Mouse (Mus musculus) erythroblast, embryonic 14.5 days (primary cell): ENCODE data around the gene Robo1. TPM values are rescaled to one million over a fixed set of nuclear protein-coding genes. Genes with fewer than 3 reads are reported as not detected.

Experiments used
- H3K27me3 ChIP-seq: 2 replicates; pipeline ENCODE4 v1.6.1; 2012; ENCODE audit warnings: inconsistent platforms; ENCODE audit not compliant: control insufficient read depth
- H3K36me3 ChIP-seq: 2 replicates; pipeline ENCODE4 v1.6.1; 2012; ENCODE audit warnings: mild to moderate bottlenecking, inconsistent platforms; ENCODE audit not compliant: control insufficient read depth
- H3K4me1 ChIP-seq: 2 replicates; pipeline ENCODE4 v1.6.1; 2012; ENCODE audit warnings: inconsistent platforms; ENCODE audit not compliant: control insufficient read depth
- H3K4me3 ChIP-seq: replicated peaks from 2 replicates; pipeline ENCODE3; 2012; ENCODE audit warnings: moderate library complexity, mild to moderate bottlenecking, inconsistent platforms
- H3K9me3 ChIP-seq: 2 replicates; pipeline ENCODE4 v1.6.1; 2012; ENCODE audit warnings: low read length, inconsistent platforms, mixed read lengths; ENCODE audit not compliant: control insufficient read depth
- GATA1 ChIP-seq: IDR thresholded peaks from 2 replicates; pipeline ENCODE4 v1.6.1; 2012; ENCODE audit warnings: low read length, inconsistent platforms, mixed read lengths
- TAL1 ChIP-seq: IDR thresholded peaks from 3 replicates; pipeline ENCODE4 v1.6.1; 2012; ENCODE audit warnings: low read length, inconsistent platforms, mixed read lengths
- polyA plus RNA-seq: library from polyadenylated mRNA; stranded (reverse); fragments of >175 nt; gene quantifications from 2 replicates; pipeline ENCODE4 v1.2.3, GENCODE M21; 2012

Robo1 gene
- polyA plus RNA-seq, 1 experiment = not detected

- Histone ChIP-seq H3K36me3 (no peaks in the 10 kb centered on the region), H3K27me3 (no peaks in the 10 kb centered on the region), H3K9me3 (peaks cover 4% of the 10 kb centered on the region; the same call in 1 of the 2 replicates), H3K4me1 (no peaks in the 10 kb centered on the region), H3K4me3 (no peak overlapping the region)
- no peak for TF ChIP-seq GATA1
- TF ChIP-seq TAL1 = no peak
These were observed 600.8 kb downstream of the Robo1 start for GRCm38 (mm10) chr16:72908895-72909294.

GRCm38 (mm10) chr16:72913134-72913533 is 605.0 kb downstream of the Robo1 start:
- Histone ChIP-seq H3K4me1 (no peaks in the 10 kb centered on the region), H3K36me3 (no peaks in the 10 kb centered on the region), H3K9me3 (peaks cover 4% of the 10 kb centered on the region; the same call in 1 of the 2 replicates), H3K4me3 (no peak overlapping the region), H3K27me3 (no peaks in the 10 kb centered on the region)
- TF ChIP-seq GATA1 (no peak), TAL1 (no peak)

- Histone ChIP-seq H3K4me3 (no peak overlapping the region), H3K27me3 (no peaks in the 10 kb centered on the region), H3K4me1 (no peaks in the 10 kb centered on the region), H3K36me3 (no peaks in the 10 kb centered on the region), H3K9me3 (peaks cover 4% of the 10 kb centered on the region; the same call in 1 of the 2 replicates)
- TF ChIP-seq TAL1 (no peak), GATA1 (no peak)
These were observed 606.0 kb downstream of the Robo1 start for GRCm38 (mm10) chr16:72914068-72914630.

GRCm38 (mm10) chr16:72920013-72920412 is 611.9 kb downstream of the Robo1 start:
- H3K36me3 ChIP-seq = no peaks in the 10 kb centered on the region
- H3K4me3 ChIP-seq = no peak overlapping the region

GRCm38 (mm10) chr16:72924423-72925224 is 616.5 kb downstream of the Robo1 start:
- no peak for TF ChIP-seq GATA1
- no peak for TF ChIP-seq TAL1
- Histone ChIP-seq H3K27me3 (no peaks in the 10 kb centered on the region), H3K4me3 (no peak overlapping the region)

More at GRCm38 (mm10) chr16:72920013-72920412, 611.9 kb downstream of the Robo1 start:
- Histone ChIP-seq H3K4me1 (no peaks in the 10 kb centered on the region), H3K27me3 (no peaks in the 10 kb centered on the region), H3K9me3 (no peaks in the 10 kb centered on the region)
- TF ChIP-seq GATA1 (no peak), TAL1 (no peak)

GRCm38 (mm10) chr16:72928525-72929122 is 620.5 kb downstream of the Robo1 start:
- no peak for TF ChIP-seq GATA1
- no peak for TF ChIP-seq TAL1
- Histone ChIP-seq H3K36me3 (no peaks in the 10 kb centered on the region), H3K4me3 (no peak overlapping the region), H3K4me1 (no peaks in the 10 kb centered on the region), H3K9me3 (no peaks in the 10 kb centered on the region), H3K27me3 (no peaks in the 10 kb centered on the region)

More at GRCm38 (mm10) chr16:72924423-72925224, 616.5 kb downstream of the Robo1 start:
- no peaks in the 10 kb centered on the region for H3K36me3 ChIP-seq
- H3K9me3 ChIP-seq = no peaks in the 10 kb centered on the region
- no peaks in the 10 kb centered on the region for H3K4me1 ChIP-seq

- H3K27me3 ChIP-seq = no peaks in the 10 kb centered on the region
- TF ChIP-seq GATA1 (no peak), TAL1 (no peak)
- no peak overlapping the region for H3K4me3 ChIP-seq
- H3K9me3 ChIP-seq = no peaks in the 10 kb centered on the region
- no peaks in the 10 kb centered on the region for H3K4me1 ChIP-seq
- no peaks in the 10 kb centered on the region for H3K36me3 ChIP-seq
These were observed 622.8 kb downstream of the Robo1 start for GRCm38 (mm10) chr16:72930871-72931270.

- H3K4me3 ChIP-seq = no peak overlapping the region
- H3K4me1 ChIP-seq = no peaks in the 10 kb centered on the region
- H3K27me3 ChIP-seq = no peaks in the 10 kb centered on the region
- no peaks in the 10 kb centered on the region for H3K9me3 ChIP-seq
- no peaks in the 10 kb centered on the region for H3K36me3 ChIP-seq
- TF ChIP-seq GATA1 = no peak
- no peak for TF ChIP-seq TAL1
These were observed 626.8 kb downstream of the Robo1 start for GRCm38 (mm10) chr16:72934908-72935307.

GRCm38 (mm10) chr16:72937183-72937582 is 629.1 kb downstream of the Robo1 start:
- TF ChIP-seq GATA1 = no peak
- no peak for TF ChIP-seq TAL1
- H3K9me3 ChIP-seq = no peaks in the 10 kb centered on the region
- no peaks in the 10 kb centered on the region for H3K27me3 ChIP-seq
- no peaks in the 10 kb centered on the region for H3K4me1 ChIP-seq
- H3K36me3 ChIP-seq = no peaks in the 10 kb centered on the region
- H3K4me3 ChIP-seq = no peak overlapping the region
